Mouse (Mus musculus) lung, adult 2 months (tissue): ENCODE measurements around the gene Plekha5. TPM values are rescaled to one million over a fixed set of nuclear protein-coding genes. Genes with fewer than 3 reads are reported as not detected.

Experiments
- DNase-seq: peaks from one replicate; pipeline ENCODE4 v3.0.0; 2022
- H3K4me1 ChIP-seq: fragments of 200-500 bp; 2 replicates; pipeline ENCODE4 v1.6.1; 2011; ENCODE audit warnings: low read length; ENCODE audit not compliant: control insufficient read depth, insufficient read depth
- H3K4me3 ChIP-seq: fragments of 200-500 bp; replicated peaks from 2 replicates; pipeline ENCODE3; 2011; ENCODE audit warnings: low read depth, mild to moderate bottlenecking, control low read depth, low read length; ENCODE audit errors: extremely low read depth
- CTCF ChIP-seq: fragments of 200-500 bp; IDR thresholded peaks from 2 replicates; pipeline ENCODE4 v1.5.1; 2011; ENCODE audit warnings: mild to moderate bottlenecking, low read length, control low read depth; ENCODE audit not compliant: insufficient read depth
- POLR2A ChIP-seq: fragments of 200-500 bp; IDR thresholded peaks from 2 replicates; pipeline ENCODE4 v1.6.1; 2011; ENCODE audit warnings: low read depth, mild to moderate bottlenecking, control low read depth, low read length, borderline replicate concordance; ENCODE audit errors: extremely low read depth
- WGBS: fragments of 180-500 bp; shearing (Covaris S2); methylation state at CpG from one replicate; pipeline ENCODE4 v1.1.7; 2018; 5-methylcytosine and 5-hydroxymethylcytosine counted together
- polyA plus RNA-seq: library from polyadenylated mRNA; depleted of rRNA; stranded (reverse); fragments of >200 nt; gene quantifications from 2 replicates; pipeline ENCODE4 v1.2.3, GENCODE M21; 2012

The Plekha5 gene
- polyA plus RNA-seq, 1 experiment, result 24.0 TPM

- WGBS, result under 1% methylated on average over 66 of the region's 72 CpGs
- peaks cover 10% of the 10 kb centered on the region for H3K4me1 ChIP-seq
- peak; percentile 54 for DNase-seq
- H3K4me3 ChIP-seq, result peak overlapping the region; percentile 91
- TF ChIP-seq POLR2A (no peak), CTCF (no peak)
Measured at GRCm38 (mm10) chr6:140424201-140424990, 542 bp downstream of the Plekha5 start.

- Histone ChIP-seq H3K4me1 (peaks cover 10% of the 10 kb centered on the region), H3K4me3 (peak overlapping the region; percentile 91)
- 3% methylated on average over 17 of the region's 17 CpGs for WGBS
- TF ChIP-seq POLR2A (no peak), CTCF (no peak)
- DNase-seq, result no peak
Measured at GRCm38 (mm10) chr6:140424991-140425361, 1.1 kb downstream of the Plekha5 start.

GRCm38 (mm10) chr6:140429236-140429635 lies 5.4 kb downstream of the Plekha5 start:
- no peak for DNase-seq
- Histone ChIP-seq H3K4me1 (peaks cover 8% of the 10 kb centered on the region), H3K4me3 (no peak overlapping the region)
- 71% methylated on average over 8 of the region's 8 CpGs for WGBS
- TF ChIP-seq POLR2A, result no peak
- no peak for TF ChIP-seq CTCF

- DNase-seq, result no peak
- no peak for TF ChIP-seq POLR2A
- TF ChIP-seq CTCF, result no peak
- Histone ChIP-seq H3K4me1 (no peaks in the 10 kb centered on the region), H3K4me3 (no peak overlapping the region)
- WGBS, result 90% methylated on average over 9 of the region's 9 CpGs
Measured at GRCm38 (mm10) chr6:140432363-140432762, 8.5 kb downstream of the Plekha5 start.

GRCm38 (mm10) chr6:140443374-140443773 lies 19.5 kb downstream of the Plekha5 start:
- Histone ChIP-seq H3K4me3 (no peak overlapping the region), H3K4me1 (no peaks in the 10 kb centered on the region)
- DNase-seq, result peak; percentile 49
- TF ChIP-seq POLR2A, result no peak
- peak; percentile 43 for TF ChIP-seq CTCF
- 85% methylated on average over 5 of the region's 5 CpGs for WGBS

- no peak overlapping the region for H3K4me3 ChIP-seq
- DNase-seq, result no peak
- WGBS, result 87% methylated on average over 7 of the region's 7 CpGs
- no peaks in the 10 kb centered on the region for H3K4me1 ChIP-seq
- TF ChIP-seq CTCF (no peak), POLR2A (no peak)
Measured at GRCm38 (mm10) chr6:140444147-140444546, 20.3 kb downstream of the Plekha5 start.

GRCm38 (mm10) chr6:140444855-140445465 lies 21.1 kb downstream of the Plekha5 start:
- 59% methylated on average over 10 of the region's 10 CpGs for WGBS
- Histone ChIP-seq H3K4me3 (no peak overlapping the region), H3K4me1 (no peaks in the 10 kb centered on the region)
- no peak for TF ChIP-seq CTCF
- no peak for TF ChIP-seq POLR2A
- DNase-seq, result no peak

GRCm38 (mm10) chr6:140448010-140448739 lies 24.3 kb downstream of the Plekha5 start:
- 92% methylated on average over 21 of the region's 21 CpGs for WGBS
- DNase-seq, result no peak
- H3K4me3 ChIP-seq, result no peak overlapping the region
- no peak for TF ChIP-seq CTCF
- no peak for TF ChIP-seq POLR2A
- no peaks in the 10 kb centered on the region for H3K4me1 ChIP-seq

- DNase-seq, result no peak
- TF ChIP-seq CTCF (no peak), POLR2A (no peak)
- no peak overlapping the region for H3K4me3 ChIP-seq
- 85% methylated on average over 5 of the region's 5 CpGs for WGBS
- H3K4me1 ChIP-seq, result no peaks in the 10 kb centered on the region; the same call in 1 of the 2 replicates
Measured at GRCm38 (mm10) chr6:140450693-140451092, 26.8 kb downstream of the Plekha5 start.
